Mouse (Mus musculus) urinary bladder, adult 2 months (tissue): Measurements from ENCODE around the gene Map2k4. TPM values are rescaled to one million over a fixed set of nuclear protein-coding genes. Genes with fewer than 3 reads are reported as not detected.

Experiments used
- DNase-seq: peaks from one replicate; pipeline ENCODE4 v3.0.0; 2022; ENCODE audit warnings: low spot score
- polyA plus RNA-seq: library from polyadenylated mRNA; depleted of rRNA; stranded (reverse); fragments of >200 nt; gene quantifications from 2 replicates; pipeline ENCODE4 v1.2.3, GENCODE M21; 2012; rRNA removed

Map2k4 gene
- polyA plus RNA-seq, 1 experiment: 40.1 TPM

DNA sequence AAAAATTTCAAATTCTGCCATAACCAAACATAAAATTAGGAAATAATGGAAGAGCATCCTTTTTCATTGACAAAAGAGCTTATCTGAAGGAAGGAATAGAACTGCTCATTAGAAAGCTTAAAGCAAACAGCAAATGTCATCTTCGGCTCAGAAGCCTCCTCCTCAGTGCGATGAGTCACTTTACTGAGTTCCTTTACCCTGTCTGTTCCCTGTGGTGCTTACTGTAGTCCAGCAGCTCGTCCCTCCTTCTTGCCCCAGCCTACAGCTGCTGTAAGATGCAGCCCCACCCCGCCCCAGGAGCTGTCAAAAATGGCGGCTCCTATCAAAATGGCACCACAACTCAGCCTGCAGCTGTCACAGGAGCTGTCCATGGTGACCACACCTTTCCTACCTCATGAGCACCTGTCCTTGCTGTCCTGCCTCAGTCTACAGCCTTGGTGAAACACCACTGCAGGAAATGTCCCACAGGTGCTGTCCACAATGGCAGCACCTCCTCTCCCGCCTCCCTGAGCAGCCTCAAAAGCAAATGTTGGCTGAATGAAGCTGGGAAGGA lies 75.3 kb downstream of the Map2k4 start:
- DNase-seq: no peak

DNA sequence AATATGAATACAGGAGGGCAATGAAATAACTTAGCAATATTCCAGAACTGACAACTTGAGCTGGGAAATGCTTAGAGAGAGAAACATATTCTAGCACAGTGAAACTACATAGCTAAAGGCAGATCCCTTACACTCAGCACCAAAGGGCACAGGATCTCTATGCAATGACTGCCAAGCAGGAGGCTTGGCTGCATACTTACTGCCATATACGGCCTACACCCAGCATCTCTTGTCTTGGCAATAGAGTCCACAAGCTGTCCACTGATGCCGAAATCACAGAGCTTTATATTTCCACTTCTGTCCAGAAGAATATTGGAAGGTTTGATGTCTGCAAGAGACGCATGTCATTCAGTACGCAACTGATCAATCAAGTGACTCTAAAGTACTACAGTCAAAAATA lies 81.3 kb downstream of the Map2k4 start:
- DNase-seq: no peak

DNA sequence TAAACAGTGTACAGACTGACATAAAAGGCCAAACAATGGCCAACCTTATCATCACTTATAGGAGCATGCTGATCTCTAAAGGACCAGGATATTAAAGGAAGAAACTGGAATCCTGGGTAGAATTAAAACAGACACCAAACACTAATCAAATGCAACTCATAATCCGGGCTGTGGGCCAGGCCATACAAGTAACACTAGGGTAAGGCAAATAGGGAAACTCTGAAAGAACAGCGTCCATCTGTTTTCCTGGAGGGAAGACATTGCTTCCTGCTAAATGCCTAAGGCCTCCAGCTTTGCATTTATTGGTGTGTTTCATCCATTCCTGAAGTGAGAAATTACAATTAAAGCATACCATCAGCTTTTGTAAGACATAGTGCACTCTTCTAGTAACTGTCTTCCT lies 81.9 kb downstream of the Map2k4 start:
- DNase-seq: no peak

DNA sequence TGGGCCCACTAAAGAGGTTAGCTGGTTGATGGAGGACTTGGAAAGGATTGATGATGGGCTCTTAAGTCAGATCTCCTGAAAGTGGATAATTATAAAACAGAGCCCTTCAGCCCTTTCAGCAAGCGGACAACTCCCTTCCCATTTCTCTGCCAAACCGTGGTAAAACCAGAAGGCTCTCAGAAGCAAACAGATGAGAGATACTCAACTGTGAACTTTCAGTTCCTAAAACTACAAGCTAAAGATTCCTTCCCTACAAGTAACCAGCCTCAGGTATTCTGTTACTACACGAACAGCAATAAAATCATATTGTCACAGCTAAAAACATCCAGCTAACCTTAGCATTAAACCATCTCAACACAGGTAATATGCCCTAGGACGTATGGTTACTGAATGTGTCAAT lies 83.2 kb downstream of the Map2k4 start:
- no peak for DNase-seq

DNA sequence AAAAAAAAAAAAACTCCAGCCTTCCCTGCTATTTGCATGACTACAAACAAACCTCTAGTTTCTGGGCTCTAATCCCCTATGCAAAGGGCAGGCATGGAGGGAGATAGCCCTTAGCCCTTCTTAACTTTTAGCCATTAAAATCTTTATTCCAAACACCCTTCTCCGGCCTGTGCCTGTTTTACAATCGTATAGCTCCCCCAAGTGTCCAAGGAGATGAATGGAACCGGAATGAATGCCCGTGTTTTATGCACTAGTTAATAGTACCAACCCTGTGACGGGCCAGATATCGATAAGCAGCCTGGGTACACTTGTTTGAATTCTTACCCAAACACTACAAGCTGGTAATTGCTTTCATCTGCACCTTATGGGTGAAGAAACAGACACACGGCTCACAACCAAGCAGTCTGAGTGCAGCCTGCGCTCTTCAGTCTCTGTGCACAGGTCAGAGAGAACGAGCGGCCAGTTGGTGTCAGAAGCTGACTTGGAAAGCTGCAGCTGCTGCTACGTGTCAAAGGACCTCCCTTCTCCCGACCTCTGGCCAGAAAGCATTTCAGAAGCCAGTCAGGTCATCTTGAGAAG lies 109.2 kb downstream of the Map2k4 start:
- no peak for DNase-seq

DNA sequence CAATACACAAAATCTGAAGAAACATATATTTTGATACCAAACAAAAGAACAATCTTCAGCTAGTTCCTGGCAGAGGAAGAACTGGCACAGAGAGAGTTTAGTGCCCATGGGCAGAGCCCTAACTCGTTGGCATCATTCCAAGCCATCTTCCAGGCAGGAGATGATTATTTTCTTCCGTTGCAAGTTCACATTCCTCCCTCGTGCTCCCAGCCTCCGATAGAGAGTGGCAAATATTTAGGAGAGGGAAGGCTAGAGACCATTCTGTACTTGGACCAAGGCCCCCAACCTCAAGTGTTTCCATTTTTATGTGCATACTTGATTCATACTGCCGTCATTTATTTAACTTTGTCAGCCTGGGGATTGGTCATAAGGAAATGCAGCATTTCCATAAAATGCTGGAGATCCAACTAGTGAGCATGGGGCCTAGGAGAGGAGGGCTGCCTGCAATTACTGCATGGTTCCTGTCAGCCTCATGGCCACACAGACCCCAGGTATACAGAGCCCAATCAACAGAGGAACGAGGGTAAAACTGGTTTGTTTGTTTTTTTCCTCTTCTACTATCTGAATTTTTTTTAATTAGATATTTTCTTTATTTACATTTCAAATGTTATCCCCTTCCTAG lies 120.6 kb downstream of the Map2k4 start:
- no peak for DNase-seq

DNA sequence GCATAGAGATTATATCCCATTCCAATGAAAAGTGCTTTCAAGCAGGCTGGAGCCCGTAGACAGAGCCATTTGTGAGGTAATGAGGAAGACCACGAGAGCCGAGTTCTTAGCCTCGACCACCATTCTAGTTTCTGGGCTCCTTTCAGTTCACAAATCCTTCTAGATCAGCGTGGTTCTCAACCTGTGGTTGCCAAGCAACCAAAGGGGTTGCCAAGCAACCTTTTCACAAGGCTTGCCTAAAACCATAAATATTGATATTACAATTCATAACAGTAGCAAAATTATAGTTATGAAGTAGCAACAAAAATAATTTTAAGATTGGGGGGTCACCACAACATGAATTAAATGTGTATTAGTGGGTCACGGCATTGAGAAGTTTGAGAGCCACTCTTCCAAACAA lies 123.2 kb downstream of the Map2k4 start:
- DNase-seq: no peak

DNA sequence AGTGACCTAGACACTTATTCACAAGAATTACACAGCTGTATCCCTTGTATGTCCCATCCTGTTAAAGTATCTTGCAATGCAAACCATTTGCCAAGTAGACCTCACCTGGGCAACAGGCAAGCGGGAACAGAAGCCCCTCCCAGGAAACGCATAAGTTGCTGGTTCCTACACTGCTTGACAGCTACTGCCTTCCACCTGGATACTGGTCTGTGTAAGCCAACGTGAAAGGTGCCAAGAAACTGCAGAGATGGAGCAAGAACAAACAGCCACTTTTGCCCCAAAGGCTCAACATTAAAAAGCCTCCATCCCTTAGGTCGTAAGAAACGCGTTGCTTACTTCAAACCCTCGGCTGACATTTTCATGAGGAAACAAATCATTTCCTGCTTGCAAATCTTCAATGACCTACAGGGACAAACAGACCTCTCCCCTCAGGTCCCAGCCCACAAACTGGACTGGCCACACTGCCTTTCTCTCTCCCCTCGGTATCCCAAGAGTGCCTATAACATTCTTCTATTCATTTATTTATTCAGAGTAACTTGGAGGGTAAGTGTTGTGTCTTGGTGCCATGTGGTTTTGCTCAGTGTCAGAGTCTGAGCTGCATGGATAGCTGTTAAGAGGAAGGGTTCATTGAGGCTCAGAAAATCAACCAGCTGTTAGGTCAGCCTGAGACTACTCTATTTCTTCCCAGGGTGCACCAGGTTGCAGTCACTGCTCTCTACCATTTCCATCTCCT lies 126.1 kb downstream of the Map2k4 start:
- DNase-seq: no peak

DNA sequence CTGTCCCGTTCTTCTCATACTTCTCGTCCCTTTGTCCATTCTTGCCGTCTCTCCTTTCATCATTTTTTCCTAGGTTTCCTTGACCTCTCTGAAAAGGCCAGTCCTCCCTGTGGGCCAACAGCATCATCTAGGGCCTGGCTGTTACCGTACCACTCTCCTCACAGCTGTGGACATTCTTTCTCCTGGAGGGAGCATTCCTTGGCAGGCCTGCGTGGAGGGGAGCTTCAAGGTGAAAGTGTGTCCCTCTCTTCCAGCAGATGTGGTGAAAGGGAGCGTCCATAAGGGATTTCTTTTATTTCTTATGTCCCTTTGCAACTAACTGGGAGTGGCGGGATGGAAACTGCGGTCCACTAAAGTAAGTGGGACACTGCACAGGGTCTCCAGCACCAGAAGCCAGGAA lies 134.2 kb downstream of the Map2k4 start:
- no peak for DNase-seq

DNA sequence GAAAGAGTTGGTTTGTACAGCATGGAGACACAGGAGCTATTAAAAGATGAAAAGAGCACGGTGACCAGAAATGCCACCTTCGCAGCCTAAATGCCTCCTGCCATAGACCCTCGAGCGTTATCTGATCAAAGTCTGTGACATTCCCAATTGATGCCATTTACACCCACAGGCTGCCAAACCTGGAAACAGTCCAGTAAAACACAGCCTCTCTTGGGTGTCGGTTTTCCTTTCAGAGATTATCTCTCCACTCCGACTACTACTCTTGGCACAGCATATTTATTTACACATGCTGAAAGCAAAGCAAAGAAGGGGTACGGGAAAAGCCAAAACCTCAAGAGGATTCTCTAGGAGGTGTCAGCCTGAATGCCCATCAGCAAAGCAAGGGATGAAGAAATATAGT lies 136.7 kb downstream of the Map2k4 start:
- no peak for DNase-seq

DNA sequence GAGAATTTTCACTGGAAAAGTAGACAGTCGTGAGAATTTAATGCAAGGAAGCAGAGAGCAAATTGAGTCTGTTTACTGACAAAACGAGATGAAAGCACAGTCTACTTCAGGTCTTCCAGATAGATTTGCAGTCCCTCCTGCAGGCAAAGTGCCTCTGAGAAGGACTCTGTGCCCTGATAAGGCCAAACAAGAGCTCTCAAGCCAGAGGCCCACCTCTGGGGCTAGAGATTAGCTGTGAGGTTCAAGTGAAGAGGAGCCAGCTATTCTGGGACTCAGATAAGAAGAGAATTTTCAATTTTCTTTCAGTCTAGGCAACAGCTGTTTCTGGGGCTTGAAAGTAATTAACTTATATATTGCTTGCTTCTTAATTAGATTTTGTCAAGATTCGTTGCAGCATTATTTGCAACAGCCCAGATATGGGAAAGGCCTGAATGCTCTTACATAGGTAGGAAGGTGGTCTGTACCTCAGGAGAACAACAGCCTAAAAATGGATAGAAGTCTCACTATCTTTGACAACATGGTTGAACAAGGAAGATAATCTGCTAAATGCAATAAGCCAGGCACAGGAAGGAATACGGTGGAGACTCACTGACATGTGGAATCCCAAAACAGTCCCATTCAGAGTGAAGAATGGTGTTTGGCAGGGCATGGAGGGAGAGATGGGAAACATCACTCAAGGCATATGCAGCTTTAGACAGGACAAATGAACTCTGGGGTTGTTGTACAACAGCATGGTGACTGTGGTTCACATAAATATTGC lies 138.0 kb downstream of the Map2k4 start:
- DNase-seq: no peak

DNA sequence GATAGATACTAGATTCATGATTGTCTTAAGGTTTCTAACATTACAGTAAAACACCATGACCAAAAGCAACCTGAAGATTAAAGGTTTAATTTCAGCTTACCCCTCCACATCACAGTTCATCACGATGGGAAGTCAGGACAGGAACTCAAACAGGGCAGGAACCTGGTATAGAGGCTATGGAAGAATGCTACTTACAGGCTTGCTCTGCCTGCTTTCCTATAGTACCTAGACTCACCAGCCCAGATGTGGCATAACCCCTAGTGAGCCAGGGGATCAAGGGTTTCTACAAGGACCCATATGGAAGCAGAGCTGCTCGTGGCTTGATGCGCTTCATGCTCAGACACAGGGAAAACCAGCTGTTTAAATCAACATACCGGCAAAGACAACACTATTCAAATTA lies 138.6 kb downstream of the Map2k4 start:
- DNase-seq: no peak

DNA sequence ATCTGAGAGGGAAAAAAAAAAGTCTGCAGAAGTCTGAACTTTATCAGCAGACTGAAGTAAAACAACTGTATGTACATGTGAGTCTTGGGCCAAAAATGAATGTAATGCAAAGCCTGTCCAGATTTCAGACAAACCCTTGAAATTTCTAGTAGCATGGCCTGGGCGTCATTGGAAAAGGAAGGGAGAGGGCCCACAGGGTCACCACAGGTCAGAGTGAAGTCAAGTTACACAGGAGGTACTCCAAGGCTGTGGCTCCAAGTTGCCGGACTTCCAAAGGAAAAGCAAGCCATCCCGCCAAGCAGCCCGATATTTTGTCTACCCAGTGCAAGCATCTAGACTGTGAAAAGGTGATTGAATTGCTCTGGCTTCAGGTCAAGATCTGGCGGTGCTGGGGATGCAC lies 141.8 kb downstream of the Map2k4 start:
- DNase-seq: no peak

DNA sequence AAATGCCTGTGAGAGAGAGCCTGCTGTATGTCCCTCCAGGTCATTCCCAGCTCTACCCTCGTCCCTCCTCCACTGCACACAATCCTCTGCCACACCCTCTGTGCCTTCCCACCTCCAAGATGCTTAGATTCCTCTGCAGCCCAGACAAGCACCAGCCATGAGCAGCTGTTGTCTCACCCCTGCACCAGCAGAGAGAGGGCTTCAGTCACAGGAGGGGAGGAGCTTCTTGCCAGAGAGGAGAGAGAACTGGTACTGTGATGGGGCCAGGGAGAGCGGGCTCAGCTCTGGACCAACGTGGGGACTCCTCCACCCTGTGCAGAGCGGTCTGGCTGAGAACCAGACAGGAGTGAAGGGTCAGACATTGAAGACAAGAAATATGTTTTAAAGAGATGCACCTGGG lies 143.6 kb downstream of the Map2k4 start:
- no peak for DNase-seq

DNA sequence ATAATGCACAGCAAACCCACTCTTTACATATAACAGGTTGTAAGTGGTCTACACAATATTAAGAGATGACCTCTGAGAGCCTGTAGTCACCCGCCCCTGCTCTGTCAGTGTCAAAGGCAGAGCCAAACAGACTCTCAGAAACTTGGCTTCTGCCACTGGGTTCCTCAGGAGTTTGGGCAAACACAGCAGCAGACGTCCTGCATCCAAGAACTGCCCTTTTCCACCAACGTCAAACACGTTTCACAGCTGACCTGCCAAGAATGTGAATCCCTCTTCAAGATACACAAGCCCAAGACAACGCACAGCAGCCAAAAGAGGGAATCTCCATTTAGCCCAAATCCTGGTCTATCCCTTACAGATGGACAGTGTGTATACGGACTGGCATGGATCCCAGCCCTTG lies 147.8 kb downstream of the Map2k4 start:
- no peak for DNase-seq

Other genes starting within 250 kb of the Map2k4 start
- 9.6 and 9.7 TPM in 2 replicates for gene Zkscan6, start 18.9 kb upstream of the Map2k4 start, polyA plus RNA-seq